Mouse (Mus musculus) heart, embryonic 14.5 days (tissue): ENCODE measurements around the gene Ptprn2. TPM values are rescaled to one million over a fixed set of nuclear protein-coding genes. Genes with fewer than 3 reads are reported as not detected.

Source experiments
- ATAC-seq: fragments of 200-750 bp; cut with Nextera tagmentation; 2 replicates; pipeline ENCODE4 v1.8.0; 2017; ENCODE audit warnings: low read depth, moderate TSS enrichment; ENCODE audit not compliant: insufficient number of reproducible peaks, insufficient read depth, low FRiP score
- H3K27ac ChIP-seq, 2 experiments: fragments of 200-500 bp in 1 of 2; fragments of 300-500 bp in 1 of 2; sonication (generic) in 1 of 2; replicated peaks in 1 of 2; 2 replicates each; pipeline ENCODE4 v1.5.1; 2012 to 2014; ENCODE audit warnings: low read depth in 2 of 2, low read length in 2 of 2, control low read depth in 1 of 2, mild to moderate bottlenecking in 1 of 2, mixed read lengths in 1 of 2; ENCODE audit not compliant: control insufficient read depth in 1 of 2, insufficient read depth in 1 of 2
- H3K27me3 ChIP-seq: fragments of 300-500 bp; sonication (generic); 2 replicates; pipeline ENCODE4 v1.6.1; 2014; ENCODE audit warnings: mild to moderate bottlenecking, low read length, control low read depth; ENCODE audit not compliant: control insufficient read depth, insufficient read depth
- H3K36me3 ChIP-seq: fragments of 300-500 bp; sonication (generic); 2 replicates; pipeline ENCODE4 v1.6.1; 2014; ENCODE audit warnings: mild to moderate bottlenecking, control low read depth, low read length, mixed read lengths; ENCODE audit not compliant: control insufficient read depth, insufficient read depth
- H3K4me1 ChIP-seq, 2 experiments: fragments of 200-500 bp in 1 of 2; fragments of 300-500 bp in 1 of 2; sonication (generic) in 1 of 2; 2 replicates each; pipeline ENCODE4 v1.6.1; 2012 to 2014; ENCODE audit warnings: low read length in 2 of 2, control low read depth in 1 of 2, mixed read lengths in 1 of 2; ENCODE audit not compliant: control insufficient read depth in 2 of 2, insufficient read depth in 2 of 2
- H3K4me2 ChIP-seq: fragments of 300-500 bp; sonication (generic); 2 replicates; pipeline ENCODE4 v1.6.1; 2014; ENCODE audit warnings: mild to moderate bottlenecking, low read length
- H3K4me3 ChIP-seq, 2 experiments: fragments of 200-500 bp in 1 of 2; fragments of 300-500 bp in 1 of 2; sonication (generic) in 1 of 2; 2 replicates each; pipeline ENCODE4 v1.5.1; 2012 to 2014; ENCODE audit warnings: low read length in 2 of 2, mild to moderate bottlenecking in 2 of 2, control low read depth in 1 of 2, low read depth in 1 of 2, moderate library complexity in 1 of 2; ENCODE audit not compliant: control insufficient read depth in 1 of 2, insufficient read depth in 1 of 2
- H3K9ac ChIP-seq: fragments of 300-500 bp; sonication (generic); 2 replicates; pipeline ENCODE4 v1.6.1; 2014; ENCODE audit warnings: mild to moderate bottlenecking, low read length
- H3K9me3 ChIP-seq: fragments of 300-500 bp; sonication (generic); 2 replicates; pipeline ENCODE4 v1.6.1; 2016; ENCODE audit warnings: low read length, control low read depth; ENCODE audit not compliant: control insufficient read depth
- WGBS: fragments of 180-500 bp; shearing (Covaris S2); extraction: QIAGEN DNeasy Blood & Tissue Kit; methylation state at CpG from one replicate; pipeline ENCODE4 v1.1.7; 2014; 5-methylcytosine and 5-hydroxymethylcytosine counted together
- polyA plus RNA-seq: library from polyadenylated mRNA; unstranded; fragments of >200 nt; fragmentation: Nextera tagmentation; extraction: Ambion mirVana; gene quantifications from 2 replicates; pipeline ENCODE4 v1.2.1, GENCODE M21; 2014

Ptprn2 gene
- polyA plus RNA-seq, 1 experiment from 2014 or later: 0.20 TPM

GRCm38 (mm10) chr12:117041409-117041808 lies 555.9 kb downstream of the Ptprn2 start:
- Histone ChIP-seq H3K36me3 (no peaks in the 10 kb centered on the region), H3K27ac (no peak overlapping the region), H3K4me3 (no peak overlapping the region), H3K9ac (no peak overlapping the region), H3K4me1 (no peaks in the 10 kb centered on the region), H3K27me3 (no peaks in the 10 kb centered on the region), H3K9me3 (peaks cover 5% of the 10 kb centered on the region; the same call in 1 of the 2 replicates), H3K4me2 (no peak overlapping the region)
- ATAC-seq: no peak
- WGBS: 87% methylated on average over 2 of the region's 2 CpGs

GRCm38 (mm10) chr12:117042706-117043105 lies 557.2 kb downstream of the Ptprn2 start:
- Histone ChIP-seq H3K9ac (no peak overlapping the region), H3K27me3 (no peaks in the 10 kb centered on the region), H3K4me3 (no peak overlapping the region), H3K27ac (no peak overlapping the region), H3K4me2 (no peak overlapping the region), H3K4me1 (peaks cover 0 to 2% of the 10 kb centered on the region in 2 experiments; a peak in 1 of 4 replicates), H3K36me3 (no peaks in the 10 kb centered on the region), H3K9me3 (peaks cover 5% of the 10 kb centered on the region; the same call in 1 of the 2 replicates)
- WGBS: 67% methylated on average over 7 of the region's 7 CpGs
- ATAC-seq: no peak

- no peak overlapping the region for H3K4me2 ChIP-seq
- no peaks in the 10 kb centered on the region for H3K9me3 ChIP-seq
- WGBS: 21% methylated on average over 3 of the region's 3 CpGs
- H3K4me3 ChIP-seq: no peak overlapping the region
- H3K27ac ChIP-seq: no peak overlapping the region
- no peaks in the 10 kb centered on the region for H3K36me3 ChIP-seq
- peaks cover 3 to 5% of the 10 kb centered on the region in 2 experiments; a peak in 3 of 4 replicates for H3K4me1 ChIP-seq
- ATAC-seq: no peak
- no peaks in the 10 kb centered on the region for H3K27me3 ChIP-seq
- H3K9ac ChIP-seq: no peak overlapping the region
Observed at GRCm38 (mm10) chr12:117047384-117048251, 562.1 kb downstream of the Ptprn2 start.

GRCm38 (mm10) chr12:117049829-117050228 lies 564.3 kb downstream of the Ptprn2 start:
- Histone ChIP-seq H3K4me2 (no peak overlapping the region), H3K4me3 (no peak overlapping the region), H3K9me3 (no peaks in the 10 kb centered on the region), H3K36me3 (no peaks in the 10 kb centered on the region), H3K9ac (no peak overlapping the region), H3K27me3 (no peaks in the 10 kb centered on the region), H3K27ac (no peak overlapping the region), H3K4me1 (peaks cover 5 to 6% of the 10 kb centered on the region in 2 experiments; a peak in 3 of 4 replicates)
- WGBS: 93% methylated on average over 10 of the region's 10 CpGs
- no peak for ATAC-seq

- Histone ChIP-seq H3K4me1 (peaks cover 9 to 14% of the 10 kb centered on the region in 2 experiments), H3K36me3 (no peaks in the 10 kb centered on the region), H3K27ac (no peak overlapping the region), H3K9me3 (no peaks in the 10 kb centered on the region), H3K4me2 (peak overlapping the region; percentile 9; the same call in 1 of the 2 replicates), H3K27me3 (no peaks in the 10 kb centered on the region), H3K9ac (no peak overlapping the region), H3K4me3 (no peak overlapping the region)
- no peak for ATAC-seq
- 83% methylated on average over 9 of the region's 9 CpGs for WGBS
Observed at GRCm38 (mm10) chr12:117053223-117053850, 567.8 kb downstream of the Ptprn2 start.

GRCm38 (mm10) chr12:117053851-117054769 lies 568.6 kb downstream of the Ptprn2 start:
- Histone ChIP-seq H3K27me3 (no peaks in the 10 kb centered on the region), H3K4me1 (peaks cover 10 to 20% of the 10 kb centered on the region in 2 experiments), H3K9me3 (no peaks in the 10 kb centered on the region), H3K9ac (no peak overlapping the region), H3K4me3 (no peak overlapping the region), H3K4me2 (peak overlapping the region; percentile 9), H3K27ac (no peak overlapping the region), H3K36me3 (no peaks in the 10 kb centered on the region)
- WGBS: 50% methylated on average over 21 of the region's 21 CpGs
- no peak for ATAC-seq

GRCm38 (mm10) chr12:117054925-117055570 lies 569.5 kb downstream of the Ptprn2 start:
- H3K36me3 ChIP-seq: no peaks in the 10 kb centered on the region
- WGBS: 72% methylated on average over 10 of the region's 10 CpGs
- H3K4me2 ChIP-seq: no peak overlapping the region
- no peaks in the 10 kb centered on the region for H3K9me3 ChIP-seq
- H3K27ac ChIP-seq: no peak overlapping the region
- peaks cover 17 to 25% of the 10 kb centered on the region in 2 experiments for H3K4me1 ChIP-seq
- no peak overlapping the region for H3K9ac ChIP-seq
- ATAC-seq: no peak
- H3K4me3 ChIP-seq: no peak overlapping the region
- H3K27me3 ChIP-seq: no peaks in the 10 kb centered on the region
